Mouse (Mus musculus) monocyte, adult 2 months (primary cell): Measurements from ENCODE around the gene Als2cr12.
"Not testable (repeated sequence)": the region's sequence is repeated elsewhere in the genome, so short reads cannot be mapped to it uniquely, and the experiment has no call there.

ENCODE experiments used
- DNase-seq, 2 experiments: peaks; one replicate each; pipeline ENCODE4 v3.0.0; 2022; ENCODE audit warnings: low spot score in 2 of 2, low read depth in 1 of 2

The Als2cr12 gene

GRCm38 (mm10) chr1:58695810-58696209 lies at the start of gene Als2cr12:
Gene Als2cr12, minus strand, starts transcription at chr1:58695989.
- not testable (repeated sequence) for DNase-seq

- no peak for DNase-seq
Observed at GRCm38 (mm10) chr1:58744645-58745044, 48.9 kb upstream of the Als2cr12 start.

GRCm38 (mm10) chr1:58743252-58743651 lies 47.5 kb upstream of the Als2cr12 start:
- DNase-seq: no peak

- DNase-seq: no peak
Observed at GRCm38 (mm10) chr1:58742571-58743021, 46.8 kb upstream of the Als2cr12 start.

- no peak for DNase-seq
Observed at GRCm38 (mm10) chr1:58739529-58739928, 43.7 kb upstream of the Als2cr12 start.

GRCm38 (mm10) chr1:58736968-58737367 lies 41.2 kb upstream of the Als2cr12 start:
- DNase-seq: no peak

GRCm38 (mm10) chr1:58735962-58736361 lies 40.2 kb upstream of the Als2cr12 start:
- no peak for DNase-seq

- DNase-seq: no peak
Observed at GRCm38 (mm10) chr1:58734043-58734920, 38.5 kb upstream of the Als2cr12 start.

GRCm38 (mm10) chr1:58733636-58734035 lies 37.8 kb upstream of the Als2cr12 start:
- DNase-seq: no peak

- DNase-seq: no peak
Observed at GRCm38 (mm10) chr1:58728590-58728868, 32.7 kb upstream of the Als2cr12 start.

- DNase-seq: no peak
Observed at GRCm38 (mm10) chr1:58727747-58728589, 32.2 kb upstream of the Als2cr12 start.

GRCm38 (mm10) chr1:58727019-58727746 lies 31.4 kb upstream of the Als2cr12 start:
- DNase-seq: no peak

GRCm38 (mm10) chr1:58725767-58726166 lies 30.0 kb upstream of the Als2cr12 start:
- DNase-seq: no peak

GRCm38 (mm10) chr1:58725095-58725494 lies 29.3 kb upstream of the Als2cr12 start:
- no peak for DNase-seq

- no peak for DNase-seq
Observed at GRCm38 (mm10) chr1:58724533-58724932, 28.7 kb upstream of the Als2cr12 start.

GRCm38 (mm10) chr1:58723809-58724405 lies 28.1 kb upstream of the Als2cr12 start:
- DNase-seq: no peak

- no peak for DNase-seq
Observed at GRCm38 (mm10) chr1:58723062-58723808, 27.4 kb upstream of the Als2cr12 start.

- no peak for DNase-seq
Observed at GRCm38 (mm10) chr1:58722115-58722938, 26.5 kb upstream of the Als2cr12 start.

GRCm38 (mm10) chr1:58720988-58721387 lies 25.2 kb upstream of the Als2cr12 start:
- DNase-seq: no peak
